Mouse (Mus musculus) neural tube, embryonic 15.5 days (tissue): Measurements from ENCODE around the gene Fam207a. TPM values are rescaled to one million over a fixed set of nuclear protein-coding genes. Genes with fewer than 3 reads are reported as not detected.

Source experiments
- ATAC-seq: fragments of 200-750 bp; cut with Nextera tagmentation; 2 replicates; pipeline ENCODE4 v1.8.0; 2017; ENCODE audit warnings: mild to moderate bottlenecking, moderate TSS enrichment, moderate library complexity; ENCODE audit not compliant: low FRiP score
- H3K27ac ChIP-seq: fragments of 300-500 bp; sonication (generic); replicated peaks from 2 replicates; pipeline ENCODE4 v1.5.1; 2015; ENCODE audit warnings: mild to moderate bottlenecking, inconsistent platforms
- H3K27me3 ChIP-seq: fragments of 300-500 bp; sonication (generic); replicated peaks from 2 replicates; pipeline ENCODE4 v1.6.1; 2015; ENCODE audit warnings: inconsistent platforms
- H3K36me3 ChIP-seq: fragments of 300-500 bp; sonication (generic); 2 replicates; pipeline ENCODE4 v1.6.1; 2015; ENCODE audit warnings: inconsistent platforms
- H3K4me1 ChIP-seq: fragments of 300-500 bp; sonication (generic); 2 replicates; pipeline ENCODE4 v1.6.1; 2015; ENCODE audit warnings: inconsistent platforms
- H3K4me2 ChIP-seq: fragments of 300-500 bp; sonication (generic); 2 replicates; pipeline ENCODE4 v1.6.1; 2015; ENCODE audit warnings: inconsistent platforms, mild to moderate bottlenecking, moderate library complexity
- H3K4me3 ChIP-seq: fragments of 300-500 bp; sonication (generic); replicated peaks from 2 replicates; pipeline ENCODE4 v1.5.1; 2015; ENCODE audit warnings: mild to moderate bottlenecking, inconsistent platforms
- H3K9ac ChIP-seq: fragments of 300-500 bp; sonication (generic); replicated peaks from 2 replicates; pipeline ENCODE4 v1.6.1; 2015; ENCODE audit warnings: mild to moderate bottlenecking, inconsistent platforms
- H3K9me3 ChIP-seq: fragments of 300-500 bp; sonication (generic); replicated peaks from 2 replicates; pipeline ENCODE4 v1.6.1; 2016; ENCODE audit warnings: inconsistent platforms
- WGBS: fragments of 180-500 bp; shearing (Covaris S2); methylation state at CpG from one replicate; pipeline ENCODE4 v1.1.7; 2015; ENCODE audit warnings: mixed read lengths; 5-methylcytosine and 5-hydroxymethylcytosine counted together
- polyA plus RNA-seq: library from polyadenylated mRNA; unstranded; fragments of >200 nt; fragmentation: Nextera tagmentation; extraction: Ambion mirVana; gene quantifications from 2 replicates; pipeline ENCODE4 v1.2.1, GENCODE M21; 2015

The Fam207a gene
- polyA plus RNA-seq, 1 experiment from 2014 or later, result 42.6 TPM

- H3K9ac ChIP-seq, result no peak overlapping the region
- H3K27ac ChIP-seq, result no peak overlapping the region; the same call in 1 of the 2 replicates
- WGBS, result 47% methylated on average over 12 of the region's 12 CpGs
- no peak overlapping the region for H3K4me3 ChIP-seq
- no peak overlapping the region for H3K4me2 ChIP-seq
- ATAC-seq, result peak; percentile 86
- no peaks in the 10 kb centered on the region for H3K9me3 ChIP-seq
- no peaks in the 10 kb centered on the region for H3K27me3 ChIP-seq
- peaks cover 54% of the 10 kb centered on the region for H3K36me3 ChIP-seq
- peaks cover 20% of the 10 kb centered on the region for H3K4me1 ChIP-seq
Observed at GRCm38 (mm10) chr10:77509403-77510187, 6.0 kb downstream of the Fam207a start.

GRCm38 (mm10) chr10:77508744-77509143, 6.8 kb downstream of the Fam207a start:
- no peaks in the 10 kb centered on the region for H3K27me3 ChIP-seq
- no peak for ATAC-seq
- no peak overlapping the region for H3K4me2 ChIP-seq
- H3K4me3 ChIP-seq, result no peak overlapping the region
- H3K9ac ChIP-seq, result no peak overlapping the region
- 94% methylated on average over 3 of the region's 3 CpGs for WGBS
- H3K4me1 ChIP-seq, result peaks cover 13% of the 10 kb centered on the region
- no peak overlapping the region for H3K27ac ChIP-seq
- peaks cover 52% of the 10 kb centered on the region for H3K36me3 ChIP-seq
- no peaks in the 10 kb centered on the region for H3K9me3 ChIP-seq

- WGBS, result 97% methylated on average over 4 of the region's 4 CpGs
- no peak for ATAC-seq
Observed at GRCm38 (mm10) chr10:77507779-77508178, 7.8 kb downstream of the Fam207a start.

GRCm38 (mm10) chr10:77506961-77507577, 8.5 kb downstream of the Fam207a start:
- 92% methylated on average over 13 of the region's 13 CpGs for WGBS
- no peaks in the 10 kb centered on the region for H3K9me3 ChIP-seq
- no peak overlapping the region for H3K4me2 ChIP-seq
- H3K9ac ChIP-seq, result no peak overlapping the region
- peaks cover 48% of the 10 kb centered on the region for H3K36me3 ChIP-seq
- H3K27ac ChIP-seq, result no peak overlapping the region
- H3K4me1 ChIP-seq, result peaks cover 13% of the 10 kb centered on the region
- no peak for ATAC-seq
- no peak overlapping the region for H3K4me3 ChIP-seq
- no peaks in the 10 kb centered on the region for H3K27me3 ChIP-seq

More at GRCm38 (mm10) chr10:77507779-77508178, 7.8 kb downstream of the Fam207a start:
- Histone ChIP-seq H3K9ac (no peak overlapping the region), H3K4me2 (no peak overlapping the region), H3K4me1 (peaks cover 13% of the 10 kb centered on the region), H3K9me3 (no peaks in the 10 kb centered on the region), H3K27me3 (no peaks in the 10 kb centered on the region), H3K27ac (no peak overlapping the region), H3K36me3 (peaks cover 55% of the 10 kb centered on the region), H3K4me3 (no peak overlapping the region)

- 82% methylated on average over 5 of the region's 5 CpGs for WGBS
- ATAC-seq, result no peak
- peaks cover 48% of the 10 kb centered on the region for H3K36me3 ChIP-seq
Observed at GRCm38 (mm10) chr10:77506526-77506925, 9.1 kb downstream of the Fam207a start.

GRCm38 (mm10) chr10:77504143-77504542, 11.4 kb downstream of the Fam207a start:
- Histone ChIP-seq H3K4me3 (no peak overlapping the region), H3K27ac (no peak overlapping the region), H3K4me1 (peaks cover under 1% of the 10 kb centered on the region; the same call in 1 of the 2 replicates), H3K27me3 (no peaks in the 10 kb centered on the region), H3K4me2 (no peak overlapping the region), H3K36me3 (peaks cover 47% of the 10 kb centered on the region), H3K9ac (no peak overlapping the region), H3K9me3 (no peaks in the 10 kb centered on the region)
- WGBS, result 93% methylated on average over 6 of the region's 6 CpGs
- no peak for ATAC-seq

More at GRCm38 (mm10) chr10:77506526-77506925, 9.1 kb downstream of the Fam207a start:
- Histone ChIP-seq H3K9me3 (no peaks in the 10 kb centered on the region), H3K9ac (no peak overlapping the region), H3K4me1 (peaks cover 13% of the 10 kb centered on the region), H3K27me3 (no peaks in the 10 kb centered on the region), H3K27ac (no peak overlapping the region), H3K4me2 (no peak overlapping the region), H3K4me3 (no peak overlapping the region)

GRCm38 (mm10) chr10:77502967-77503922, 12.3 kb downstream of the Fam207a start:
- Histone ChIP-seq H3K27ac (no peak overlapping the region), H3K4me3 (no peak overlapping the region), H3K4me1 (no peaks in the 10 kb centered on the region), H3K9me3 (no peaks in the 10 kb centered on the region), H3K9ac (no peak overlapping the region), H3K27me3 (no peaks in the 10 kb centered on the region), H3K4me2 (no peak overlapping the region), H3K36me3 (peaks cover 45% of the 10 kb centered on the region)
- ATAC-seq, result no peak
- WGBS, result 91% methylated on average over 25 of the region's 25 CpGs

GRCm38 (mm10) chr10:77500636-77501035, 14.9 kb downstream of the Fam207a start:
- Histone ChIP-seq H3K4me1 (no peaks in the 10 kb centered on the region), H3K27ac (no peak overlapping the region), H3K9ac (no peak overlapping the region), H3K27me3 (no peaks in the 10 kb centered on the region), H3K4me3 (no peak overlapping the region), H3K4me2 (no peak overlapping the region), H3K9me3 (no peaks in the 10 kb centered on the region), H3K36me3 (peaks cover 39% of the 10 kb centered on the region)
- no peak for ATAC-seq
- 82% methylated on average over 14 of the region's 14 CpGs for WGBS

- H3K4me2 ChIP-seq, result no peak overlapping the region
- no peak overlapping the region for H3K27ac ChIP-seq
- H3K36me3 ChIP-seq, result peaks cover 44% of the 10 kb centered on the region
- no peaks in the 10 kb centered on the region for H3K4me1 ChIP-seq
- H3K27me3 ChIP-seq, result no peaks in the 10 kb centered on the region
- no peak overlapping the region for H3K4me3 ChIP-seq
- WGBS, result 70% methylated on average over 6 of the region's 6 CpGs
- no peak for ATAC-seq
- H3K9me3 ChIP-seq, result no peaks in the 10 kb centered on the region
- H3K9ac ChIP-seq, result no peak overlapping the region
Observed at GRCm38 (mm10) chr10:77498254-77498653, 17.3 kb downstream of the Fam207a start.

- no peak overlapping the region for H3K4me3 ChIP-seq
- whole genome bisulfite sequencing, result 93% methylated on average over 13 of the region's 13 CpGs
- no peak overlapping the region for H3K9ac ChIP-seq
- H3K36me3 ChIP-seq, result peaks cover 42% of the 10 kb centered on the region
- no peaks in the 10 kb centered on the region for H3K9me3 ChIP-seq
- no peak overlapping the region for H3K27ac ChIP-seq
- H3K4me1 ChIP-seq, result no peaks in the 10 kb centered on the region
- no peaks in the 10 kb centered on the region for H3K27me3 ChIP-seq
- no peak for ATAC-seq
- H3K4me2 ChIP-seq, result no peak overlapping the region
Observed at GRCm38 (mm10) chr10:77497185-77497584, 18.4 kb downstream of the Fam207a start.

- WGBS, result 95% methylated on average over 3 of the region's 3 CpGs
- Histone ChIP-seq H3K4me3 (no peak overlapping the region), H3K4me1 (no peaks in the 10 kb centered on the region), H3K27me3 (no peaks in the 10 kb centered on the region), H3K9me3 (no peaks in the 10 kb centered on the region), H3K27ac (no peak overlapping the region), H3K4me2 (no peak overlapping the region), H3K36me3 (peaks cover 55% of the 10 kb centered on the region), H3K9ac (no peak overlapping the region)
- ATAC-seq, result no peak
Observed at GRCm38 (mm10) chr10:77492885-77493284, 22.7 kb downstream of the Fam207a start.
